Mouse (Mus musculus): ENCODE results near the gene Esrp2.

The Esrp2 gene

GRCm38 (mm10) chr8:106123443-106123842 lies 13.3 kb downstream of the Esrp2 start:
- peak; percentile 35 for DNase-seq (ENCODE audit: low read depth)

- DNase-seq (ENCODE audit: low read depth): peak; percentile 53
Observed at GRCm38 (mm10) chr8:106115897-106116296, 20.9 kb downstream of the Esrp2 start.

- DNase-seq (ENCODE audit: low read depth): no peak
Observed at GRCm38 (mm10) chr8:106112514-106112913, 24.3 kb downstream of the Esrp2 start.

- no peak for DNase-seq (ENCODE audit: low read depth)
Observed at GRCm38 (mm10) chr8:106112041-106112440, 24.7 kb downstream of the Esrp2 start.

- no peak for DNase-seq (ENCODE audit: low read depth)
Observed at GRCm38 (mm10) chr8:106108729-106109128, 28.0 kb downstream of the Esrp2 start.

GRCm38 (mm10) chr8:106108080-106108479 lies 28.7 kb downstream of the Esrp2 start:
- no peak for DNase-seq (ENCODE audit: low read depth)

- DNase-seq (ENCODE audit: low read depth): peak; percentile 67
Observed at GRCm38 (mm10) chr8:106106193-106106592, 30.6 kb downstream of the Esrp2 start.

DNA sequence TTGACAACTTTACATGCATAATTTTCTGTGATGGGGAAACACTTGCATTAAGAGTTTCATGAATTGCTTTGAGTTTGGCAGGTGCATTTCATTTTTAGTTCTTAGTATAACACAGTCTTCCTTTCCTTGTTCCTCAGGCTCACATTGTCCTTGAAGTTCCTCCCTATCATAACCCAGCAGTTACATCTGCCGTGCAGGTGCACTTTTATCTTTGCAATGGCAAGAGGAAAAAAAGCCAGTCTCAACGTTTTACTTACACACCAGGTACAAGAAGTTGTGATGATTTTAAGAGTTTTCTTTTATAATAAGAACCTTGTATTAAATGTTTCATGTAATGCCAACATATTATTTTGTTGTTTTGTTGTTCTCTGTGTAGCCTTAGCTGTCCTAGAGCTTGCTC lies 32.9 kb downstream of the Esrp2 start:
- no peak for DNase-seq (ENCODE audit: low read depth)

DNA sequence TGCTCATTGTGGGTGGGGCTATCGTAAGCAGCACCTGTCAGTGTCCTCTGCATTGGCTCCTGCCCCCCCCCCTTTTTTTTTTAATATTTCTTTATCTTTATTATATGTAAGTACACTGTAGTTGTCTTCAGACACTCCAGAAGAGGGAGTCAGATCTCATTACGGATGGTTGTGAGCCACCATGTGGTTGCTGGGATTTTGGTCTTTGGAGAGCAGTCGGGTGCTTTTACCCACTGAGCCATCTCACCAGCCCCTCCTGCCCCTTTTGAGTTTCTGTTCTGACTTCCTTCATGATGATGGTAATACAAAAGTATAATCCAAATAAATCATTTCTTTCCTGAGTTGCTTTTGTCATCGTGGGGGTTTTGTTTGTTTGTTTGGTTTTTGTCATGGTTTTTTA lies 34.5 kb downstream of the Esrp2 start:
- no peak for DNase-seq (ENCODE audit: low read depth)
